Mouse (Mus musculus) left cerebral cortex, postnatal 4 days (tissue): Measurements from ENCODE around the gene Amz2. TPM values are rescaled to one million over a fixed set of nuclear protein-coding genes. Genes with fewer than 3 reads are reported as not detected.
A peak's percentile ranks its signal among the peaks of the same experiment; 100 is the strongest.
"Not testable (repeated sequence)": the region's sequence is repeated elsewhere in the genome, so short reads cannot be mapped to it uniquely, and the experiment has no call there.

ENCODE experiments used
- DNase-seq: peaks from one replicate; pipeline ENCODE4 v3.0.0-alpha.2; 2022
- intact Hi-C: fragments of 180-260 bp; cut with DNase I; formaldehyde crosslinking; loops from one replicate; pipeline ENCODE4 v1.15.1; 2025
- microRNA-seq: library from miRNA; unstranded; fragments of <30 nt; microRNA quantifications from one replicate; pipeline ENCODE4 v1.2.0, GENCODE M21; 2022
- total RNA-seq, 2 experiments: library from RNA; stranded (reverse); gene quantifications; 2 replicates each; pipeline ENCODE4 v1.2.3; 2021

Amz2 gene
- total RNA-seq, 2 experiments from 2014 or later: 179 to 181 TPM

- intact Hi-C loops: no loop called here
- DNase-seq: no peak
These were observed 64.0 kb downstream of the Amz2 start for GRCm38 (mm10) chr11:109489763-109490162.

GRCm38 (mm10) chr11:109491844-109492243, 66.1 kb downstream of the Amz2 start:
- intact Hi-C loops: no loop called here
- DNase-seq: no peak

GRCm38 (mm10) chr11:109492847-109493464, 67.2 kb downstream of the Amz2 start:
- DNase-seq, intact Hi-C loops: not testable (repeated sequence)

- intact Hi-C loops: no loop called here
- no peak for DNase-seq
These were observed 69.4 kb downstream of the Amz2 start for GRCm38 (mm10) chr11:109494890-109495770.

- no peak for DNase-seq
- intact Hi-C loops: no loop called here
These were observed 70.2 kb downstream of the Amz2 start for GRCm38 (mm10) chr11:109495771-109496474.

- intact Hi-C loops: no loop called here
These were observed 70.8 kb downstream of the Amz2 start for GRCm38 (mm10) chr11:109496475-109496993.

GRCm38 (mm10) chr11:109496996-109497714, 71.4 kb downstream of the Amz2 start:
- intact Hi-C loops: no loop called here
- DNase-seq: no peak

More at GRCm38 (mm10) chr11:109496475-109496993, 70.8 kb downstream of the Amz2 start:
- no peak for DNase-seq

GRCm38 (mm10) chr11:109497990-109498389, 72.2 kb downstream of the Amz2 start:
- no peak for DNase-seq
- intact Hi-C loops: no loop called here

GRCm38 (mm10) chr11:109500206-109500605, 74.5 kb downstream of the Amz2 start:
- intact Hi-C loops: no loop called here
- peak; percentile 15 for DNase-seq

Small RNA genes lying within 50 kb of the gene (microRNA-seq; reads per million reads assigned to microRNA genes)
- not detected for gene Gm25540

Other genes starting within 250 kb of the Amz2 start
- 10 to 100 TPM; 37.0 to 37.7 TPM for gene Rgs9, start 127.8 kb upstream of the Amz2 start, total RNA-seq
- gene Gna13, start 63.1 kb upstream of the Amz2 start, total RNA-seq: 10 to 100 TPM; 48.8 to 50.5 TPM
- gene 9930022D16Rik, start 12.0 kb upstream of the Amz2 start, total RNA-seq: not detected
- gene Arsg, start 47.4 kb downstream of the Amz2 start, total RNA-seq: 1 to 10 TPM; 4.8 to 6.0 TPM
- 10 to 100 TPM; 13.0 to 13.2 TPM for gene Slc16a6, start 47.7 kb downstream of the Amz2 start, total RNA-seq
- 10 to 100 TPM; 14.1 TPM for gene Wipi1, start 186.0 kb downstream of the Amz2 start, total RNA-seq
- 100 to 1,000 TPM; 334 to 356 TPM for gene Prkar1a, start 223.5 kb downstream of the Amz2 start, total RNA-seq